In genomic region chr17:69103326-69103725, GRCm38 (mm10) we compare ENCODE assay signal across 21 mouse cellular contexts.
"Had no signal": no experiment of that assay in that cellular context is flagged by ENCODE, and none has a peak within 500 bp of the region (broad histone marks: within the 10 kb centered on the region; RNA-seq: fewer than 3 reads in every experiment).

No protein-coding gene starts in this region.

- DNase-seq: kidney, adult 18-20 months; kidney, postnatal 25 days; liver; lung, adult 18-20 months; lung, postnatal 10 days; lung, postnatal 36 days; right cerebral cortex, adult 18-20 months; right cerebral cortex, postnatal 14 days; thymus, postnatal 25 days had no signal

- H3K27me3 ChIP-seq: limb, embryonic 13.5 days; liver, embryonic 12.5 days; liver, embryonic 15.5 days; lung, embryonic 15.5 days; megakaryocyte, embryonic 14.5 days; neural tube, embryonic 13.5 days had no signal

- H3K4me2 ChIP-seq: limb, embryonic 13.5 days; liver, embryonic 12.5 days; liver, embryonic 15.5 days; lung, embryonic 15.5 days; midbrain, embryonic 13.5 days; neural tube, embryonic 13.5 days had no signal

- H3K9ac ChIP-seq: limb, embryonic 13.5 days; liver, embryonic 12.5 days; liver, embryonic 15.5 days; lung, embryonic 15.5 days; midbrain, embryonic 13.5 days; neural tube, embryonic 13.5 days had no signal

- H3K4me1 ChIP-seq: limb, embryonic 10.5 days; limb, embryonic 13.5 days; liver, embryonic 12.5 days; liver, embryonic 15.5 days; megakaryocyte, embryonic 14.5 days; midbrain, embryonic 10.5 days; midbrain, embryonic 13.5 days; neural tube, embryonic 13.5 days had no signal

- H3K27ac ChIP-seq: kidney, postnatal 0 days; limb, embryonic 10.5 days; limb, embryonic 13.5 days; liver, embryonic 12.5 days; liver, embryonic 15.5 days; lung, embryonic 15.5 days; midbrain, embryonic 10.5 days; midbrain, embryonic 13.5 days; neural tube, embryonic 13.5 days had no signal

- H3K36me3 ChIP-seq: limb, embryonic 10.5 days; limb, embryonic 13.5 days; liver, embryonic 12.5 days; liver, embryonic 15.5 days; lung, embryonic 15.5 days; midbrain, embryonic 10.5 days; midbrain, embryonic 13.5 days; neural tube, embryonic 13.5 days had no signal

- H3K9me3 ChIP-seq: limb, embryonic 10.5 days; limb, embryonic 13.5 days; liver, embryonic 12.5 days; liver, embryonic 15.5 days; lung, embryonic 15.5 days; midbrain, embryonic 10.5 days; midbrain, embryonic 13.5 days; neural tube, embryonic 13.5 days had no signal

- H3K4me3 ChIP-seq: limb, embryonic 10.5 days; limb, embryonic 13.5 days; liver, embryonic 12.5 days; liver, embryonic 15.5 days; lung, embryonic 15.5 days; megakaryocyte, embryonic 14.5 days; midbrain, embryonic 10.5 days; midbrain, embryonic 13.5 days; myocyte; neural tube, embryonic 13.5 days had no signal

- ATAC-seq: liver, embryonic 12.5 days; midbrain, embryonic 13.5 days; midbrain, embryonic 16.5 days had no signal
